Mouse (Mus musculus): Measurements from ENCODE around the gene 3110009E18Rik. TPM values are rescaled to one million over a fixed set of nuclear protein-coding genes. Genes with fewer than 3 reads are reported as not detected.

Gene 3110009E18Rik
- polyA plus RNA-seq, 1 experiment from 2014 or later = 15.3 TPM

GRCm38 (mm10) chr1:120126318-120126717 lies 5.3 kb downstream of the 3110009E18Rik start:
- H3K27ac ChIP-seq (replicated peaks) = no peak overlapping the region
- no peak for ATAC-seq (ENCODE audit: low FRiP score, low read depth)
- no peaks in the 10 kb centered on the region for H3K27me3 ChIP-seq
- H3K9ac ChIP-seq = no peak overlapping the region
- no peak overlapping the region for H3K4me3 ChIP-seq
- H3K4me1 ChIP-seq (replicated peaks) = peaks cover 12% of the 10 kb centered on the region
- no peak overlapping the region for H3K4me2 ChIP-seq
- WGBS = 86% methylated on average over 9 of the region's 9 CpGs
- H3K36me3 ChIP-seq = no peaks in the 10 kb centered on the region
- H3K9me3 ChIP-seq = no peaks in the 10 kb centered on the region

GRCm38 (mm10) chr1:120132376-120132775 lies 11.4 kb downstream of the 3110009E18Rik start:
- ATAC-seq (ENCODE audit: low FRiP score, low read depth) = no peak
- 94% methylated on average over 1 of the region's 1 CpGs for WGBS

GRCm38 (mm10) chr1:120135934-120136786 lies 15.2 kb downstream of the 3110009E18Rik start:
- Histone ChIP-seq H3K4me2 (no peak overlapping the region), H3K27ac (replicated peaks) (no peak overlapping the region), H3K4me1 (replicated peaks) (no peaks in the 10 kb centered on the region), H3K9me3 (no peaks in the 10 kb centered on the region), H3K27me3 (no peaks in the 10 kb centered on the region), H3K36me3 (no peaks in the 10 kb centered on the region), H3K9ac (no peak overlapping the region), H3K4me3 (no peak overlapping the region)
- 85% methylated on average over 7 of the region's 7 CpGs for WGBS
- ATAC-seq (ENCODE audit: low FRiP score, low read depth) = no peak

More at GRCm38 (mm10) chr1:120132376-120132775, 11.4 kb downstream of the 3110009E18Rik start:
- Histone ChIP-seq H3K36me3 (no peaks in the 10 kb centered on the region), H3K4me2 (no peak overlapping the region), H3K27ac (replicated peaks) (no peak overlapping the region), H3K27me3 (no peaks in the 10 kb centered on the region), H3K4me1 (replicated peaks) (no peaks in the 10 kb centered on the region), H3K9ac (no peak overlapping the region), H3K4me3 (no peak overlapping the region), H3K9me3 (no peaks in the 10 kb centered on the region)

GRCm38 (mm10) chr1:120138923-120139540 lies 18.0 kb downstream of the 3110009E18Rik start:
- ATAC-seq (ENCODE audit: low FRiP score, low read depth) = no peak
- no peaks in the 10 kb centered on the region for H3K27me3 ChIP-seq
- WGBS = 29% methylated on average over 7 of the region's 7 CpGs

GRCm38 (mm10) chr1:120140144-120140693 lies 19.2 kb downstream of the 3110009E18Rik start:
- H3K27me3 ChIP-seq = no peaks in the 10 kb centered on the region
- H3K27ac ChIP-seq (replicated peaks) = no peak overlapping the region
- no peak for ATAC-seq (ENCODE audit: low FRiP score, low read depth)
- no peak overlapping the region for H3K4me2 ChIP-seq
- no peaks in the 10 kb centered on the region for H3K9me3 ChIP-seq
- H3K36me3 ChIP-seq = no peaks in the 10 kb centered on the region
- no peak overlapping the region for H3K9ac ChIP-seq
- H3K4me1 ChIP-seq (replicated peaks) = no peaks in the 10 kb centered on the region
- H3K4me3 ChIP-seq = no peak overlapping the region
- WGBS = 87% methylated on average over 9 of the region's 9 CpGs

More at GRCm38 (mm10) chr1:120138923-120139540, 18.0 kb downstream of the 3110009E18Rik start:
- Histone ChIP-seq H3K4me2 (no peak overlapping the region), H3K4me3 (no peak overlapping the region), H3K27ac (replicated peaks) (no peak overlapping the region), H3K4me1 (replicated peaks) (no peaks in the 10 kb centered on the region), H3K9me3 (no peaks in the 10 kb centered on the region), H3K36me3 (no peaks in the 10 kb centered on the region), H3K9ac (no peak overlapping the region)

- Histone ChIP-seq H3K4me1 (replicated peaks) (no peaks in the 10 kb centered on the region), H3K4me2 (no peak overlapping the region), H3K27ac (replicated peaks) (no peak overlapping the region), H3K27me3 (no peaks in the 10 kb centered on the region), H3K4me3 (no peak overlapping the region), H3K9ac (no peak overlapping the region), H3K9me3 (no peaks in the 10 kb centered on the region), H3K36me3 (no peaks in the 10 kb centered on the region)
- WGBS = 58% methylated on average over 5 of the region's 5 CpGs
- ATAC-seq (ENCODE audit: low FRiP score, low read depth) = peak; percentile 47; the same call in 1 of the 2 replicates
Observed at GRCm38 (mm10) chr1:120142551-120142950, 21.6 kb downstream of the 3110009E18Rik start.

GRCm38 (mm10) chr1:120145527-120146216 lies 24.7 kb downstream of the 3110009E18Rik start:
- Histone ChIP-seq H3K4me1 (replicated peaks) (no peaks in the 10 kb centered on the region), H3K27ac (replicated peaks) (no peak overlapping the region), H3K9me3 (no peaks in the 10 kb centered on the region), H3K36me3 (no peaks in the 10 kb centered on the region), H3K4me2 (no peak overlapping the region), H3K9ac (no peak overlapping the region), H3K27me3 (no peaks in the 10 kb centered on the region), H3K4me3 (no peak overlapping the region)
- ATAC-seq (ENCODE audit: low FRiP score, low read depth) = no peak
- 85% methylated on average over 8 of the region's 8 CpGs for WGBS

GRCm38 (mm10) chr1:120146994-120147393 lies 26.0 kb downstream of the 3110009E18Rik start:
- no peak for ATAC-seq (ENCODE audit: low FRiP score, low read depth)
- H3K9ac ChIP-seq = no peak overlapping the region
- H3K36me3 ChIP-seq = no peaks in the 10 kb centered on the region
- H3K27me3 ChIP-seq = no peaks in the 10 kb centered on the region
- no peak overlapping the region for H3K4me2 ChIP-seq
- H3K4me1 ChIP-seq (replicated peaks) = no peaks in the 10 kb centered on the region
- no peak overlapping the region for H3K27ac ChIP-seq (replicated peaks)
- no peaks in the 10 kb centered on the region for H3K9me3 ChIP-seq
- H3K4me3 ChIP-seq = no peak overlapping the region

- ATAC-seq (ENCODE audit: low FRiP score, low read depth) = no peak
- Histone ChIP-seq H3K4me1 (replicated peaks) (no peaks in the 10 kb centered on the region), H3K27me3 (no peaks in the 10 kb centered on the region), H3K36me3 (no peaks in the 10 kb centered on the region), H3K9me3 (no peaks in the 10 kb centered on the region), H3K4me3 (no peak overlapping the region), H3K9ac (no peak overlapping the region), H3K4me2 (no peak overlapping the region), H3K27ac (replicated peaks) (no peak overlapping the region)
Observed at GRCm38 (mm10) chr1:120154232-120154631, 33.2 kb downstream of the 3110009E18Rik start.

- Histone ChIP-seq H3K4me2 (no peak overlapping the region), H3K27me3 (no peaks in the 10 kb centered on the region), H3K36me3 (no peaks in the 10 kb centered on the region), H3K27ac (replicated peaks) (no peak overlapping the region), H3K9me3 (no peaks in the 10 kb centered on the region), H3K4me3 (no peak overlapping the region), H3K9ac (no peak overlapping the region), H3K4me1 (replicated peaks) (no peaks in the 10 kb centered on the region)
- 13% methylated on average over 1 of the region's 1 CpGs for WGBS
- no peak for ATAC-seq (ENCODE audit: low FRiP score, low read depth)
Observed at GRCm38 (mm10) chr1:120155325-120155724, 34.3 kb downstream of the 3110009E18Rik start.

- WGBS = 88% methylated on average over 9 of the region's 9 CpGs
Observed at GRCm38 (mm10) chr1:120158474-120159127, 37.6 kb downstream of the 3110009E18Rik start.

More at GRCm38 (mm10) chr1:120158474-120159127, 37.6 kb downstream of the 3110009E18Rik start:
- no peak overlapping the region for H3K9ac ChIP-seq
- H3K4me2 ChIP-seq = no peak overlapping the region
- no peaks in the 10 kb centered on the region for H3K4me1 ChIP-seq (replicated peaks)
- H3K4me3 ChIP-seq = no peak overlapping the region
- no peaks in the 10 kb centered on the region for H3K9me3 ChIP-seq
- no peaks in the 10 kb centered on the region for H3K36me3 ChIP-seq
- no peak for ATAC-seq (ENCODE audit: low FRiP score, low read depth)
- H3K27ac ChIP-seq (replicated peaks) = no peak overlapping the region
- H3K27me3 ChIP-seq = no peaks in the 10 kb centered on the region

Measured in hindbrain, embryonic 15.5 days (tissue).